Mouse (Mus musculus): Measurements from ENCODE around the gene Ndufs2. TPM values are rescaled to one million over a fixed set of nuclear protein-coding genes. Genes with fewer than 3 reads are reported as not detected.

Gene Ndufs2
- total RNA-seq, 2 experiments from 2014 or later: 804 to 821 TPM

- no peak for DNase-seq (ENCODE audit: low spot score)
Measured at GRCm38 (mm10) chr1:171231844-171232243, 19.3 kb downstream of the Ndufs2 start.

DNA sequence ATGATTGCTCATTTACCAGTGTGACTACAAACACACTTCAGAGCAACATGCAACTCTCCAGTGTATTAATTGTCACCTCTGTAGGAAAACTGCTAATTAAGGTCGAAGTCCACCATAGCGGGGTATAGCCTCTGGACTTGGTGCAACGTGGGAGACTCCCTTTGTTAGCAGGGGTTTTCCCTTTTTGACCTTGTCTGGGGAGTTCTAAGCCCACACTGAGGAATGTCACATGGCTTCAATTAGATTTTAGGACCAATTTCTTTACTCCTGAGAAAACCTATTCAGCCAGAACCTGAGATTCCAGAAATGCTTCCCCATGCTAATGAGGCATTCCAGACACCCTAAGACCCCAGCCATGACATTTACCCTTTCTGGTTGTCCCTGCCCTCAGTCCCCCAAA is 21.0 kb downstream of the Ndufs2 start:
- DNase-seq (ENCODE audit: low spot score): no peak

GRCm38 (mm10) chr1:171229750-171230149 is 21.4 kb downstream of the Ndufs2 start:
- DNase-seq (ENCODE audit: low spot score): no peak

- no peak for DNase-seq (ENCODE audit: low spot score)
Measured at GRCm38 (mm10) chr1:171227879-171228278, 23.3 kb downstream of the Ndufs2 start.

- DNase-seq (ENCODE audit: low spot score): no peak
Measured at GRCm38 (mm10) chr1:171226780-171227179, 24.4 kb downstream of the Ndufs2 start.

DNA sequence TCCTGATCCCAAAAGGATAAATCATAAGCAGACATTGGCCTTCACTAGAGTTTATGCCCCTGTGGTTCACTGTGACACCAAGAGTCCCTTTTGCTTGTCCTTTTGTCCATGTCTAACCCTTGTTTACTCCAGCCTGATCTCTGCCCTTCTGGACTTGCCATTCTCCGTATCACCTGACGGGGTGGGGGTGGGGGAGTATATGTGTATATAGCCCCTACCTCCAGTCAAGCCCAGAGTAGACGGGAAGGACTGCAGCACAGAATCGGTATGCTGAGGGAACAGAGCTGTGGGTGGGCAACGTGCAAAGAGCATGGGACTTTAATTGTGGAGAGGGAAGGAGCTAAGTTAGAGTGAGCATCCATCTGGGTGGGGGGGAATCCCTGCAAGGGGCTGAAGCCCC is 26.3 kb downstream of the Ndufs2 start, which contains the start of gene Apoa2:
TSS of gene Apoa2 (plus strand) at position 198 of the 400 bp plus-strand sequence.
- no peak for DNase-seq (ENCODE audit: low spot score)

- DNase-seq (ENCODE audit: low spot score): no peak
Measured at GRCm38 (mm10) chr1:171223796-171224195, 27.4 kb downstream of the Ndufs2 start.

DNA sequence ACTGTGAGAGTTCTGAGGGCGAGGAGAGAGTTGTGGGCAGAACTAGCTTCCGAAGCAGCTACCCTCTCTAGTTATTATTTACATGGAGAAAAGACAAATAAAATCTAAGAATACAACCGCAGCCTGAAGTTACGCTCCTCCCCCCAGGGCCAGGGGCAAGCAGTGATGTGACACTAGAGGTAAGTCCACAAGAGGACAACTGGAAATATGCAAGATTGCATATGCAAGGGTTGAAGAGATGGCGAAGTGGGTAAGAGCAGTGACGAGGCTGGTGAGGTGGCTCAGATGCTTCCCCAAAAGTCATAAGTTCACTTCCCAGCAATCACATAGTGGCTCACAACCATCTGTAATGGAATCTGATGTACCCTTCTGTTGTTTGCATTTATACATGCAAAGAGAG is 28.0 kb downstream of the Ndufs2 start:
- no peak for DNase-seq (ENCODE audit: low spot score)

DNA sequence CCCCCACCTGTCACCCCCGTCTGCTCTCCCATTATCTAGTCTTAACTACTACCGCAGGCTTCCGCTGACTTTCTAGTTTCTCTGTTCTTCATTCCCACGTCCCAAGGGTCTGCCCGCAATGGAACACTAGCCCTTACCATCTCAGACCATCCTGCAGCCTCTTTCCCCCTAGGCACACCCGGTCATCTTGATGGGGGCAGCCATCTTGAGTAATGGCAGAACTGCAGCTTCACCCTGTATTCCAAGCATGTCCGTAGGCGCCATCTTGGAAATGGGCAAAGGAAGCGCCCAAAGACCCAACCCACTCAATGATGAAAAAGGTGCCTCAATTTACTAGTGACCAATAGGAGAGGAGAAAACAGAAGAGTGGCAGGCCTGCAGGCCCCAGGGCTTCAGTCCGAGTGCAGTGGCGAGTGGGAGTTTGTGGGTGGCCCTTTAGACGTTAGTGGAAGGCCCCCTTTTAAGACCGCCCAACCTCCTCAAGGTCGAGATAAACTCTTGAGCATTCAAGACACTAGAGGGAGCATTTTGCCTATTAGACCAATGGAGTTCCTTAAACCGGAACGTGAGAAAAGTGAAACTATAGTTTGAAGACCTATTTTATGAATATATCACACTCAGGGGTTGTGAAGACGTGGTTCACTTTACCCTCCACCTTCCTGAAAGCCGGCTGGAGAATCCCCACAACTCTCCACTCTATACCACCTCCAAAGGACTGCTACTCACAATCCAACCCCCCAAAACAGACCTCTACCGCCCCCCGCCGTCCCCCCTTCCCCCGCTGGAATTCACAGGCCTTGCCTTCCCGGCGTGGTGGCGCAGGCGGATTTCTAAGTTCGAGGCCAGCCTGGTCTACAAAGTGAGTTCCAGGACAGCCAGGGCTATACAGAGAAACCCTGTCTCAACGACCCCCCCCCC is 28.7 kb downstream of the Ndufs2 start, which contains the start of gene Tomm40l:
TSS of gene Tomm40l (minus strand) at position 277 of the 918 bp plus-strand sequence.
- peak; percentile 96 for DNase-seq (ENCODE audit: low spot score)

DNA sequence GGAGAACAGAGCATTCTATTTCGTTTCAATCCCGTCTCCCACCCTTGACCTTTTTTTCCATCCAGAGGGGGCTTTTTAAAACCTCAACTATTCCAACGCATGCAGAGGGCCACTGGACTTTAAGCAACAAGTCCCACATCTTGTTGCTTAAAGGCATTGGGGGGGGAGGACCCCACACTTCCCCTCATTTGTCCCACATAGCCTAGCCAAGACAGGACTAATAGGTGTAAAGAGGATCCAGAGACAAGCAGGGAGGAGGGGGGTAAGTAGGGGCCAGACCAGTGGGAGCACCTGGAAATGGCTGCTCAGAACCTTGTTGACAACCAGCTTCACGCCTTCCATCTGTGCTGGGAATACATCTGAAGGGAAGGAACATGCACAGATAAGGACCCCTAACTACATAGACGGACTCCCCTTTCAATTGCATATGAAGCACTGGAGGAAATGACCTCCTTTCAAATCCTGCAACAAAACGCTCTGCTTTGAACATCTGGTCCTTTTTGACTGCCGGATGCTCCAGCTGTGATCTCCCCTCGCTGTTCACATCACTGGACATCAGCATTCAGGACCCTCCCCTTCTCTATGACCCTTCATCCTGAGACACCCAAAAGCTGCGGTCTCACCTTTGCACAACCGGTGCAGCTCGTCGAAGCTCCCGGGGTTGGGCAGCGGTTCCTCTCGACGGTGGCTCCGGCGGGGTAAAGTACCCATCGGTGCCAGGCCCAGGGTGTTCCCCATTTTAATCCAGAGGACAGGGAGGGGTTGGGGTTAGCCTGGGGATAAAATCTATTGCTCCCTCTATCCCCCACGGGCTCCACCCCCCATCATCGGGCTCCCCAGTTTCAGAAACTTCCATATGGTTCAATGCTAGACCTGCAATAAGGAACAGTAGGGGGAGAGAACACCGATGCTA is 29.7 kb downstream of the Ndufs2 start:
- DNase-seq (ENCODE audit: low spot score): no peak

- DNase-seq (ENCODE audit: low spot score): peak; percentile 88
Measured at GRCm38 (mm10) chr1:171220871-171221270, 30.3 kb downstream of the Ndufs2 start.

- no peak for DNase-seq (ENCODE audit: low spot score)
Measured at GRCm38 (mm10) chr1:171216241-171216955, 34.8 kb downstream of the Ndufs2 start.

DNA sequence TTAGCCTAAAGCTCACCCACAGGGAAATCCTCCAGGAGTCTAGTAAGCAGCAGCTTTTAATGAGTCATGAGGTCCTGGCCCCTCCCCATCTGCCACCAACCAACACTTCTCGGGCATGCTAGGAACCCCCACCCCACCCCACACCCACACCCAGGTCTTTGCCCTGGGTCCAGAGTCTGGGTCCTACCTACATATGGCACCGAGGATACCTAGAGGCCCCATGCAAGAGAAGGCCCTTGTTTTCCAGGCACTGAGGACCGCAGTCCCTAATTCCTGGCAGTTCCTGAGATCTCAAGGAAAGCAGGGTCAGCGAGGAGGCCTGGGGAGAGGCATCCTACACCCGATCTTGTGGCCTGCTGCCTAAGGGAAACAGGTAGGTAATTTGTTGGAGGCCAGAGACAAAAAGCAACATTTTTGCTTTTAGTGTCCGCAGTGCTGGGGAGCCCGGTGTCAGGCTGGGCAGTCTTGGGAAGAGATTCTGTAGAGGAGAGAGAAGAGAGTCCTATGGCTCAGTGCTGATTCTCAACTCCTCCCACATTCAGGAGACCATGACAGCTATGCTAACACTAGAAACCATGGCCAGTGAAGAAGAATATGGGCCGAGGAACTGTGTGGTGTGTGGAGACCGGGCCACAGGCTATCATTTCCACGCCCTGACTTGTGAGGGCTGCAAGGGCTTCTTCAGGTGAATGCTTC is 37.2 kb downstream of the Ndufs2 start, which contains the start of gene Nr1i3:
TSS of gene Nr1i3 (plus strand) at position 170 of the 696 bp plus-strand sequence.
- DNase-seq (ENCODE audit: low spot score): no peak

DNA sequence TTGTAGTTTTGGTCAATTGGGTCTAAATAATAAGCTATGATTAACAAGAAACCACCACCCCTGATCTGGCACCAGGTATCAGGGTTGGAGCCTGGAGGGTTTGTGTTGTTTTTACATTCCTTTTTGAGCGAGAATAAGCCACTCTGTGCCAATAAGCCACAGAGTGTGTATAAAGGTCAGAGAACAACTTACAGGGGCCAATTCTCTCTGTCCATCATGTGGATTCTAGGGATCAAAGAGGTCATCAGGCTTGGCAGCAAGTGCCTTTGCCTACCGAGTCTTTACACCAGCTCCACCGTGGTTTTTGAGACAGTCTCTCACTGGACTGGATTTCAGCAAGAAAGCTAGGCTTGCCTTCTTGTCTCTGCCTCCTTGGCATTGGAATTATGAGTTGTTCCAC is 38.3 kb downstream of the Ndufs2 start:
- no peak for DNase-seq (ENCODE audit: low spot score)

DNA sequence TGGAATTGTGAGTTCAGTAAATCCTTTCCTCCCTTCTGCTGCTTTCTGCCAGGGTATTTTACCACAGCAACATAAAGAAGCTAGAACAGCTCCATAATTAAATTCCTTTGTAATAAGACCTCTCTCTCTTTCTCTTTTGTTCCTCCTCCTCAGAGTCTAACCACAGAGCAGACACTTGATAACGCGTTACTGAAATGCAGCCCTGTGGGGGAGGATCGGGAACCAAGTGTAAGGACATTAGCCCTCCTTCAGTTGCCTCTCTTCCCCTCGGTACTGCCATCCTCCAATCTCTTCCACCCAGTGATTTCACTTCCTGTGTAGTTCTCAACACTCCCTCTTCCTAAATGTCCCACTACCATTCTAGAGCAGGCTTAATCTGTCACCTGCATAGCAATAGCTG is 41.8 kb downstream of the Ndufs2 start:
- DNase-seq (ENCODE audit: low spot score): no peak

DNA sequence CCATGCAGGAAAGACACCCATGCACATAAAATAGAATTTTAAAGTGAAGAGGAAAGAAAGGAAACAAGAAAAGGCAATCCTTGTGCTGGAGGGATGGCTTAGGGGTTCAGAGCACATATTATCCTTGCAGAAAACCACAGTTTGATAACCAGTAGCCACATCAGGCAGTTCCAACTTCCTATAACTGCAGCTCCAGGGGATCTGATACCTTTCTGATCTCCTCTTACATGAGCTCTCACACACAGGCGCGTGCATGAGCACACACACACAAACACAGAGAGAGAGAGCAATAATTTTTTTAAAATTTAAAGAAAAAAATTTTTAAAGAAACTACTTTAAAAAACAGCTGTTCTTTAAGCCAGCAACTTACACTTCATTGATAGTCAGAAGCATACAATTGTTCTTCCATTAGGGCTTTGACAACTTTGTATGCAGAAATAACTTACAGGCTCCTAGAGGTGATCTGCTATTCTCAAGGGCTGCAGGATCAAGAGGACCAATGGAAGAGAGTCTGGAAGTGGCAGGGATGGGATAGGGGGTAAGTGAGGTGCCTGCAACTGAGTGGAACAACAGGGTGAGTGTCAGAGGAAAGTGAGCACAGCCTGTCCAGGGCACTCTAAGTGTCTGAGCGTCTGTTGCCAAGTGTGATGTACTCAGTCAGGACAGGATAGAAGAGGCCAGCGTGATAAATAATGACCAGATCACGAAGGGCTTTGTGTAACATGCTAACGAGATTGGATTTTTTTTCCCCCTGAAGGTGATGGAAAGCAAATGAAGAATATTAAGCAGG is 45.3 kb downstream of the Ndufs2 start:
- no peak for DNase-seq (ENCODE audit: low spot score)

GRCm38 (mm10) chr1:171204249-171204644 is 46.9 kb downstream of the Ndufs2 start:
- no peak for DNase-seq (ENCODE audit: low spot score)

DNA sequence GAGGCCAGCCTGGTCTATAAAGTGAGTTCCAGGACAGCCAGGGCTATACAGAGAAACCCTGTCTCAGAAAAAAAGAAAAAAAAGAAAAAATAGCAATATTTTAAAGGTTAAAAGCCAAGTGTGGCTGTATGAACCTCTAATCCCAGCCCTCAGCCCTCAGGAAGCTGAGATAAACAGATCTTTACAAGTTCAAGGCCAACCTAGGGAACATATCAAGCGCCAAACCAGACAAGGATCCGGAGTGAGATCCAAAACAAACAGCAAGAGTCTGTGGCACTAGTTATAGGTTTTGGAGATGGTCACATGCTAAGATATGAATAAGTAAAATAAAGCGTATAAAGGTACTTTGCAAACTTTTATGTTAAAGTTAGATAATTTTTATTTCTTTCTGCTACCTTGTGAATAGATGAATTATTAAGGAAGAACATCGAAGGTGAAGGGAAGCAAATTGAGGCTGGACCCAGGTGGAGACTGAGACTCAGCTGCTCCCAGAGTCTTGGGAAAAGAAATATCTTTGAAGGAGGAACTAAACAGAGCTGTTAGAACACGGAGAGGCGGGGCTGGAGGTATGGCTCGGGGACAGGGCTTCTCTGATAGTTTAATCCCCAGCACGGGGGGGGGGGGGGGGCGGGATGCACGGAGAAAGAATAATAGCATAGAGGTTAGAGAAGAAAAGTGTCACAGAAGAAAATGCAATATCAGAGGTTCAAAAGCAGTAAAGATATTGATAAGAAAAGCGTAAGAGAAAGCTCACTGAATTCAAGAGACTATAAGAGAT is 47.5 kb downstream of the Ndufs2 start:
- DNase-seq (ENCODE audit: low spot score): no peak

- DNase-seq (ENCODE audit: low spot score): no peak
Measured at GRCm38 (mm10) chr1:171200769-171201168, 50.4 kb downstream of the Ndufs2 start.
